Mouse (Mus musculus): Measurements from ENCODE around the gene Gm13420. TPM values are rescaled to one million over a fixed set of nuclear protein-coding genes. Genes with fewer than 3 reads are reported as not detected.

Gm13420 gene
- polyA plus RNA-seq, 1 experiment from 2014 or later = not detected

DNA sequence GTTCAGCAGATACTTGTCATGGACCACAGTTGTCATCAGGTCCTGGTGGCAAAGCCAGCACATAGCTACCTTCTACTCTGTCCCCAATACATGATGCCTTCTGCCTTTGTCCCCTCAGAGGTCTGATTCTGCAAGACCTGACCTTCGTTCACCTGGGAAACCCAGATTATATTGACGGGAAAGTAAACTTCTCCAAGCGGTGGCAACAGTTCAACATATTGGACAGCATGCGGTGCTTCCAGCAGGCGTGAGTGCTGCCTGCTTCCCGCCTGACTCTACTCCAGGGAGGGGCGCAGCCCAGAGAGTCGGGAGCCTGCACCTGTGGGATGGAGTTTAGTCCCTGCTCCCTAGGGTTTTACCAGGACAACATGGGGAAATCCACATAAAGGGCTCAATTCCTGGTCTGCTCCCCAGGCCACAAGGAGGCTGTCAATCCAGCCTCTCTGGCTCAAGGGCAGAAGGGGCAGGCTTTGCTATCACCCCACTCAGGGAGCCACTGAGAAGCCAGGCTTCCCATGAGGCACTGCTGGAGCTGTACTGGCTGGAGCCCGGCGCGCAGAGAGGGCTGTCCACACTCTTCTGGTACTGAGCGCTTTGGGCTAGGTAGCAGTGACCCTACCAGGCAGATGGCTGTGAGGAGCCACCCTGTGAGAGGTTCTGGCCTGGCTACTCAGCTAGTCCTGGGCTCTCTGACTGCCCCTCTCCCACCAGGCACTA lies 14.1 kb downstream of the Gm13420 start:
- WGBS = 89% methylated on average over 12 of the region's 12 CpGs
- Histone ChIP-seq H3K4me1 (no peaks in the 10 kb centered on the region), H3K9me3 (no peaks in the 10 kb centered on the region), H3K4me3 (no peak overlapping the region), H3K4me2 (replicated peaks) (no peak overlapping the region), H3K27me3 (no peaks in the 10 kb centered on the region), H3K9ac (no peak overlapping the region), H3K36me3 (peaks cover 77% of the 10 kb centered on the region), H3K27ac (no peak overlapping the region)
- ATAC-seq (ENCODE audit: insufficient number of reproducible peaks, insufficient read depth, low FRiP score, low TSS enrichment) = no peak

DNA sequence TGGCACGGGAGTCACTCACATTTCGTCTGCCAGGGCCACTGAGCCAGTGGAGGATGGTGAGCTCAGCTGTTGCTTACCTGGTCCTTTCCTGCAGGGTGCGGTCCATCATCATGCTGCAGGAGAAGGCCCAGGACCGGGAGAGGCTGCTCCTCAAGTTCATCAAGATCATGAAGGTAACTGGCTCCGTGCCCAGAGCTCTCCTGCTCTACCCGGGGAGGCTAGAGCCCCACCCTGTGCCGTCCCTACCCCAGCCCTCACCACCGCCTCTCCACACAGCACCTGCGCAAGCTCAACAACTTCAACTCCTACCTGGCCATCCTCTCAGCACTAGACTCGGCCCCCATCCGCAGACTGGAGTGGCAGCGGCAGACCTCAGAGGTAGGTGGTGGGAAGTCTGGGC lies 15.8 kb downstream of the Gm13420 start:
- no peak for ATAC-seq (ENCODE audit: insufficient number of reproducible peaks, insufficient read depth, low FRiP score, low TSS enrichment)
- Histone ChIP-seq H3K4me1 (no peaks in the 10 kb centered on the region), H3K9ac (no peak overlapping the region), H3K27ac (no peak overlapping the region), H3K9me3 (no peaks in the 10 kb centered on the region), H3K27me3 (no peaks in the 10 kb centered on the region), H3K36me3 (peaks cover 90% of the 10 kb centered on the region), H3K4me3 (no peak overlapping the region), H3K4me2 (replicated peaks) (no peak overlapping the region)
- WGBS = 88% methylated on average over 12 of the region's 12 CpGs

DNA sequence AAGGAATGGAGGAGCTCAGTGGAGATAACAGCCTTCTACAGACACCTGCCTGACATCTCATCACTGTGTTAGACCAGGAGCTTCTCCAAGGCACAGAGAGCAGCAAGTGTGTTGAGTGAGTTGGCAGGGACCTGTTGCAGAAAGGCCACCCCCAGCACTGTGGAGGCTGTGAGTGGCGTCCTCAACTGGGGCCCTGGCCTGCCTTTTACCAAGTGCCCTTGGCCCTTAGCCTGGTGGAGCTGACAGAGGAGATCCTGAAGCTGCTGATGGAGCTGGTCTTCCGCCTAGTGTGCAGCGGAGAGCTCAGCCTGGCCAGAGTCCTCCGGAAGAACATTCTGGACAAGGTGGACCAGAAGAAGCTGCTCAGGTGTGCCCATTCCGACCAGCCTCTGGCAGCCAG lies 18.1 kb downstream of the Gm13420 start:
- no peak for ATAC-seq (ENCODE audit: insufficient number of reproducible peaks, insufficient read depth, low FRiP score, low TSS enrichment)
- 93% methylated on average over 5 of the region's 5 CpGs for WGBS
- H3K9me3 ChIP-seq = no peaks in the 10 kb centered on the region
- H3K27ac ChIP-seq = no peak overlapping the region
- no peaks in the 10 kb centered on the region for H3K4me1 ChIP-seq
- no peak overlapping the region for H3K4me3 ChIP-seq
- H3K36me3 ChIP-seq = peaks cover 93% of the 10 kb centered on the region
- no peak overlapping the region for H3K4me2 ChIP-seq (replicated peaks)
- H3K27me3 ChIP-seq = no peaks in the 10 kb centered on the region
- H3K9ac ChIP-seq = no peak overlapping the region

DNA sequence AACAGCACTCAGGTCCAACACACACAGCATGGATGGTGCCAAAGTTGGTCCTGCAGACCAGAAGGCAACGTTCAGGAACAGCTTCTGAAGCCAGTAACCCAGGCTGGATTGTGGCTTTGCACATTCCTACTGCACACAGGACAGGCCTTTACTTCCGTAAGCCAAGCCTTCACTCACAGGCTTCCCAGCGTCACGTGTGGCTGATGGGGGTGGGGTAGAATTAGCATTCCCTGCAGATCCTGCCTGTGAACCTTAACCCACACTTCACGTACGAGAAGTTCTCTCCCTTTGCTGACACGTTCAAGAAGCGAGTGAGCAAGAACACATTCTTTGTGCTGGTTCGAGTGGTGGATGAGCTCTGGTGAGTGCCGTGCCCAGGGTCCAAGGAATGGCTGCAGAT lies 18.9 kb downstream of the Gm13420 start:
- Histone ChIP-seq H3K27me3 (no peaks in the 10 kb centered on the region), H3K27ac (no peak overlapping the region), H3K9me3 (no peaks in the 10 kb centered on the region), H3K4me2 (replicated peaks) (no peak overlapping the region), H3K9ac (no peak overlapping the region), H3K4me3 (no peak overlapping the region), H3K4me1 (no peaks in the 10 kb centered on the region), H3K36me3 (peaks cover 93% of the 10 kb centered on the region)
- 88% methylated on average over 10 of the region's 10 CpGs for WGBS
- no peak for ATAC-seq (ENCODE audit: insufficient number of reproducible peaks, insufficient read depth, low FRiP score, low TSS enrichment)

DNA sequence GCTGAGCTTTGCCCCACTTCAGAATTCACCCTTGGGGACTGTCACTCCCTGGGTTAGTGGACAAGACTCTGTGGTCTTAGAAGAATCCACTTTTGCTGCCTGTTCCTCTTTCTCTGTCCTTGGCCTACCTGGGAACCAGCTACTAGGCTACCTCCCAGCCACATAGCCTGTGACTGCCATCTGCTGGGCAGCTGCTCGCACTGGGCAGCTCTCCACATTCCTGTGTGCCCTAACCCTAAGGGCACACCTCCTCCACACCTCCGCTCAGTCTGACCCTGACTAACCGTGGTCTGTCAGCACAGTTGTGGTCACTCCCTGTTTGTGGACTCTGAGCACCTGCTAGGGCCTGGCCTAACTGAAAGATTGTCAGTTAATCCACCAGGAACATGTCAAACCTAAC lies 19.9 kb downstream of the Gm13420 start:
- H3K27ac ChIP-seq = no peak overlapping the region
- no peak overlapping the region for H3K4me2 ChIP-seq (replicated peaks)
- H3K27me3 ChIP-seq = no peaks in the 10 kb centered on the region
- H3K4me1 ChIP-seq = no peaks in the 10 kb centered on the region
- no peak overlapping the region for H3K9ac ChIP-seq
- H3K4me3 ChIP-seq = no peak overlapping the region
- ATAC-seq (ENCODE audit: insufficient number of reproducible peaks, insufficient read depth, low FRiP score, low TSS enrichment) = no peak
- peaks cover 92% of the 10 kb centered on the region for H3K36me3 ChIP-seq
- 65% methylated on average over 3 of the region's 3 CpGs for WGBS
- no peaks in the 10 kb centered on the region for H3K9me3 ChIP-seq

DNA sequence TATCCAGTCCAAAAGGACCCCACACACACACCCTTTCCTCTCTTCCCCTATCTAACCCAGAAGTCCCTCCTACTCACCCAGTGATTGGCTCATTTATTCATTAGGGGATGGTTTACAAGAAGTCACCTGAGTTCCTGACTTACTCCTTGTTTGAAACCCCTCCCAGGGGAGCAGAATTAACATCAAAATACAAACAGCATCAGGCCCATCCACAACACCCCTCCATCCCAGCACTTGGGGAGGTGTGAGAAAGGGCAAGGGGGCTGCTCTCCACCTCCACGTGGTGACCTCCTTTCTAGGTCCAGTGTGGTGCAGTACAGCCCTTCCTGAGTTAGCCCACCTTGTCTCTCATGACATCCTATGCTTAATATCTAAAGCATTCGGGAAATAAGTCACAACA lies 22.0 kb downstream of the Gm13420 start:
- ATAC-seq (ENCODE audit: insufficient number of reproducible peaks, insufficient read depth, low FRiP score, low TSS enrichment) = no peak
- 62% methylated on average over 2 of the region's 2 CpGs for WGBS
- no peak overlapping the region for H3K27ac ChIP-seq
- H3K27me3 ChIP-seq = no peaks in the 10 kb centered on the region
- no peak overlapping the region for H3K9ac ChIP-seq
- H3K4me1 ChIP-seq = no peaks in the 10 kb centered on the region
- no peak overlapping the region for H3K4me2 ChIP-seq (replicated peaks)
- peaks cover 92% of the 10 kb centered on the region for H3K36me3 ChIP-seq
- H3K4me3 ChIP-seq = no peak overlapping the region
- no peaks in the 10 kb centered on the region for H3K9me3 ChIP-seq

DNA sequence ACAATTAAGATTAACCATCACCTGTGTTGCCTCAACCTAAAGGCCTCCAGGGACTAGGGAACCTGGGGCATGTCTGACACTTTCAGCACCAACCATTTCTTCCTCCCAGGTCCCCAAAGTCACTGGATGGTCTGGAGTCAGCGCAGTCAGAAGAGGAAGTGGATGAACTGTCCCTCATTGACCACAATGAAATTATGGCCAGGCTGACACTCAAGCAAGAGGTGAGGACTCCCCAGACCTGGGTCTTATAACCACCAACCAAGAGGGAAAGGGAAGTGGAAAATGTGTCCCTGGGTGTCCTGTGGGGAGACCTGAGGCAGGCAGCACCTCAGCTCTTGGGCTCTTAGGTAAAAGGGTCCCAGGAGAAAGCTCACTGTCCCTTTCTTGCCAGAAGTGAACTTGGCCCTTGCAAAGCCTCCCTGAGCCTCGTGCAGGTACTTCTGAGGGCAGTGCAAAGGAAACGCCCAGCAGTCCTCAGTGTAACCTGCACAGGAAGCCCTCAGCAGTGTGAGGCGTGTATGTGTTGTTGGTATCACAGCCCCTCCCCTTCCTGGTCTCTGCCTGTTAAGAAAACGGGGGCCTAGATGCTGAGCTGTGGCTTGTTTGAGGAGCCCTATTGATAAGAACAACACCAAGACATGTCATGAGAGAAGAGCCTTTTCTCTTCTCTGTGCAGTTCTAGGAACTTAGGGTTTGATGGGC lies 26.7 kb downstream of the Gm13420 start:
- no peak for ATAC-seq (ENCODE audit: insufficient number of reproducible peaks, insufficient read depth, low FRiP score, low TSS enrichment)
- H3K36me3 ChIP-seq = peaks cover 95% of the 10 kb centered on the region
- 85% methylated on average over 5 of the region's 5 CpGs for WGBS
- no peak overlapping the region for H3K27ac ChIP-seq
- no peaks in the 10 kb centered on the region for H3K4me1 ChIP-seq
- no peaks in the 10 kb centered on the region for H3K27me3 ChIP-seq
- H3K4me3 ChIP-seq = no peak overlapping the region
- H3K9me3 ChIP-seq = no peaks in the 10 kb centered on the region
- no peak overlapping the region for H3K4me2 ChIP-seq (replicated peaks)
- no peak overlapping the region for H3K9ac ChIP-seq

DNA sequence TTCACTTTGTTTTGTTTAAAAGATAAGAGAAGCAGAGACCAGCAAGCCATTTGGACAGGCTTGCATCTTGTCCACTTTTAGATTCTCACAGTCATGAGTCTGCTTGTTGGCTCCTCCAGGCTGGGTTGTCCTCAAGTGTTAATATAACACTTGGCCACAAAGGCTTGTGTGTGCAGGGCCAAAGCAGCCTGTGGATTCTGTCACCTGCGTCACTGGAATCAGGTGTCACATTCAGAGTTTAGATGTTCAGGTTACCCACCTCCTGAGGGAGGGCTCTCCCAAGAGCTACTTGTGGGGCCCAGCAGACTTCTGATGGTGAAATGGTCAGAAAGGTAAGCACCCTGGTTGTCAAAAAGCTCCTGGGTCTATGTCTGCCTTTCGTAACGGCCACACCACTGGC lies 28.4 kb downstream of the Gm13420 start:
- H3K27ac ChIP-seq = no peak overlapping the region
- H3K9ac ChIP-seq = no peak overlapping the region
- WGBS = 93% methylated on average over 3 of the region's 3 CpGs
- no peak overlapping the region for H3K4me3 ChIP-seq
- no peak overlapping the region for H3K4me2 ChIP-seq (replicated peaks)
- no peaks in the 10 kb centered on the region for H3K27me3 ChIP-seq
- H3K4me1 ChIP-seq = no peaks in the 10 kb centered on the region
- no peaks in the 10 kb centered on the region for H3K9me3 ChIP-seq
- peaks cover 86% of the 10 kb centered on the region for H3K36me3 ChIP-seq
- no peak for ATAC-seq (ENCODE audit: insufficient number of reproducible peaks, insufficient read depth, low FRiP score, low TSS enrichment)

DNA sequence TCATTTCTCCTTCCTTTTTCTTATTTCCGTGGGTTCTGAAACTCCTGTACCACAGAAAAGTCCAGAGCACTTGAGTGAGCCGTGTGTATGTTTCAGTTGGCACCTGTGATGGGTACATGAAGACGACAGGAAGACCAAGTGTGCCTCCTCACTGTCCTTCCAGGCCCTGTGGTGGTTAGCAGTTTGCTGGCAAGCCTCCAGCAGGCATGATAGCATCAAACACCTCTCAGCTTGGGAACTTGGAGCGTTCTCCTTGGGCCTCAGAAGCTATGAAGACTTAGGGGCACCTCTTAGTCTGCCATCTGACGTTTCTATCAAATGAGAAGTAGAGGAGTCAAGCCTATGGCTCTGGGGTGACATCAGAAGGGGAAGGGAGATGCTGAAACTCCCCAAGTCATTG lies 32.9 kb downstream of the Gm13420 start:
- ATAC-seq (ENCODE audit: insufficient number of reproducible peaks, insufficient read depth, low FRiP score, low TSS enrichment) = no peak
- Histone ChIP-seq H3K36me3 (peaks cover 58% of the 10 kb centered on the region), H3K4me3 (no peak overlapping the region), H3K9ac (no peak overlapping the region), H3K4me2 (replicated peaks) (no peak overlapping the region), H3K9me3 (no peaks in the 10 kb centered on the region), H3K4me1 (peaks cover 13% of the 10 kb centered on the region; the same call in 1 of the 2 replicates), H3K27me3 (no peaks in the 10 kb centered on the region), H3K27ac (no peak overlapping the region)
- 91% methylated on average over 5 of the region's 5 CpGs for WGBS

DNA sequence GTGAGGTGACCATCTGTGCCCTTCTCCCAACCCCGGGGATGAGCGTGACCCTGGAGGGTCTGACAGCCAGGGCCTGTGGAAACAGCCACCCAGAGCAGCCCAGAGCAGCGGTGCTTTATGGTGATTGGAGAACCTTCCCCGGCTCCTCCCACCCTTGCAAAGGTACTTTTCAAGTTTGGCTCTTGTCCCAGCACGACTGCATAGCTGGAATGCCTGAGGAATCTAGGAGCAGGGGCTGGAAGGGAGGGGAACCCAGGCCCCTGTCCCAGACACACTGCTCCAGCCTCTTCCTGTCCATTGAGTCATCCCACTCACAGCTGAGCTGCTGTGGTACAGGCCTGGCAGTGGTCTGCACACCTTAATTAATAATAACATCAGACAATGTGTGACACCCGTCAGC lies 34.8 kb downstream of the Gm13420 start:
- no peak overlapping the region for H3K9ac ChIP-seq
- H3K36me3 ChIP-seq = peaks cover 51% of the 10 kb centered on the region
- no peaks in the 10 kb centered on the region for H3K27me3 ChIP-seq
- H3K9me3 ChIP-seq = no peaks in the 10 kb centered on the region
- no peak overlapping the region for H3K4me2 ChIP-seq (replicated peaks)
- WGBS = 9% methylated on average over 6 of the region's 6 CpGs
- H3K4me1 ChIP-seq = peaks cover 13% of the 10 kb centered on the region; the same call in 1 of the 2 replicates
- peak; percentile 91 for ATAC-seq (ENCODE audit: insufficient number of reproducible peaks, insufficient read depth, low FRiP score, low TSS enrichment)
- no peak overlapping the region for H3K4me3 ChIP-seq
- H3K27ac ChIP-seq = peak overlapping the region; percentile 84

DNA sequence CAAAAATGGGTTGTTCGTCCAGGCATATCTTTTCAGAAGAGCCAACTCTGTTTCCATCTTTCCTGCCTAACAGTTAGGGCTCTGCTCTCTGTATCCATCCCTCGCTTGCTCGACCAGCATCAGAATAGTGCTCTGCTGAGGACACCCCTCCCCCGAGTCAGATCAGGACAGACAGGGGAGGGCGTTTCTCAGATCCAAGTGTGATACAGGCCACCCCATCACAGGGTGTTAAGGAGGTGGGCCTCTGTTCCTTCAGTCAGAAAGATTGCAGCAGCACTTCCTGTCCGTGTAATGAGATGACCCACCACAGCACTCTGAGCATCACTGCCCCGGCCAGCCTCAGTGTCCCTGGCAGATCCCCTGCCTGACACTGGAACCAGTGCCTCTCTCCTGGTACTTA lies 35.3 kb downstream of the Gm13420 start:
- Histone ChIP-seq H3K36me3 (peaks cover 51% of the 10 kb centered on the region), H3K4me1 (peaks cover 13% of the 10 kb centered on the region; the same call in 1 of the 2 replicates), H3K4me2 (replicated peaks) (no peak overlapping the region), H3K27ac (peak overlapping the region; percentile 84), H3K9me3 (no peaks in the 10 kb centered on the region), H3K4me3 (no peak overlapping the region), H3K27me3 (no peaks in the 10 kb centered on the region), H3K9ac (no peak overlapping the region)
- ATAC-seq (ENCODE audit: insufficient number of reproducible peaks, insufficient read depth, low FRiP score, low TSS enrichment) = no peak
- WGBS = 31% methylated on average over 7 of the region's 7 CpGs

DNA sequence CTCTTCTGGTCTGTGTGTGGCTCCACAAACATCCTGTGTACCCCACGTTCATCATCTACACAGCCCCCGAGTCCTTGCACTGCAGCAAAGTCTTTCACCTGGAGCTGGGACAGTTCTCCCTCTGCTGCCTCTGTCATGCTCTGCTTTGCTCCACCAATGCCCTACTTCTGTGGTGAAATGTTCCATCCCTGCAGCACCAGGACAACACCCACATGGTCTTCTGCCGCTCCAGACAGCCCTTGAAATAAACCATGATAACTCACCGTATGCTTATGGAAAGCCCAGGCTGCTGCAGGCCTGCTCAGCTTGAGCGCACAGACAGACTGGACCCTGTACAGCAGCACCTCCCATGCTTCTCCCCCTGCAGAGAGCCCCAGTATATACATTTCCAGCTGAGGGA lies 37.4 kb downstream of the Gm13420 start:
- H3K27ac ChIP-seq = no peak overlapping the region
- WGBS = 88% methylated on average over 5 of the region's 5 CpGs
- no peak overlapping the region for H3K4me2 ChIP-seq (replicated peaks)
- H3K4me1 ChIP-seq = peaks cover 13% of the 10 kb centered on the region; the same call in 1 of the 2 replicates
- no peaks in the 10 kb centered on the region for H3K9me3 ChIP-seq
- H3K4me3 ChIP-seq = no peak overlapping the region
- H3K36me3 ChIP-seq = peaks cover 47% of the 10 kb centered on the region
- ATAC-seq (ENCODE audit: insufficient number of reproducible peaks, insufficient read depth, low FRiP score, low TSS enrichment) = no peak
- no peaks in the 10 kb centered on the region for H3K27me3 ChIP-seq
- H3K9ac ChIP-seq = no peak overlapping the region

All from embryonic facial prominence, embryonic 12.5 days (tissue).